Mouse (Mus musculus): ENCODE results near the gene Nbeal2.
"Not testable (repeated sequence)": the region's sequence is repeated elsewhere in the genome, so short reads cannot be mapped to it uniquely, and the experiment has no call there.

Gene Nbeal2

DNA sequence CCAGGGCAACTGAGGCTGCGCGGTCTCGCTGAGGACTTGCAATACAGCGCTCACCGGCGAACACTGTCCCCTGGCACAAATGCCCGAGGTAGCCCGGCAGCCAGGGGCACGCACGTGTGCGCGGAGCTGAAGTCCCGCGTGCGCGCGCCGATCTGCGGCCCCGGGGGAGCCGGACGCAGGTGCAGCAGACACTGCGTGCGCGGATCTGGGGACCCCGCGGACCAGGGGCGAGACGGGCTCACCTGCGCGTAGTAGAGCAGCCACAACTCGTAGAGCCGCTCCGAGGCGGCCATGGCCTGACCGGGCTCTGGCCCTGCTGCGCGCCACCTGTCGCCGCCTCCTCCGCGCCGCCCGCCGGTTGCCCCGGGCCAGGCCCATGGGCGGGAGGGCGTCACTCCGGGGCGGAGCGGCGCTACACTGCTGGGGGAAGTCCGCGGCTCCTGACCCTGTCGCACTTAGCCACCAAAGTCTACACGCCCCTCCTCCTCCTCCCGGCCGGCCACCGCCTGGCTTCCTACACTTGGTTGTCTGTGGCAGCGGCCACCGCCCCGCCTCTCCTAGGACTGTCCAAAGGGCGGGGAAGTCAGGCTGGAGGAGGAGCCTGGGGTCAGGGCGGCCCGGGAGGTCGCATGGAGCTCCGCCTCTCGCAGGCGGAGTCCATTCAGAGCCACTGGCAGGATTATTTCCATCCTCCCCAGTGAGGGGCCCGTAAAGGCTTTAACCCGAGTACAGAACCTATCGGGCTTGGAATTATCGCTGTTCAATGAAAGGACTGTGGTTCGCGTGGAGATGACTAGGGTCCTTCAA, at the start of gene Nbeal2:
TSS of gene Nbeal2 (minus strand) at position 507 of the 807 bp plus-strand sequence.
- peak; percentile 80 to 81 for DNase-seq

DNA sequence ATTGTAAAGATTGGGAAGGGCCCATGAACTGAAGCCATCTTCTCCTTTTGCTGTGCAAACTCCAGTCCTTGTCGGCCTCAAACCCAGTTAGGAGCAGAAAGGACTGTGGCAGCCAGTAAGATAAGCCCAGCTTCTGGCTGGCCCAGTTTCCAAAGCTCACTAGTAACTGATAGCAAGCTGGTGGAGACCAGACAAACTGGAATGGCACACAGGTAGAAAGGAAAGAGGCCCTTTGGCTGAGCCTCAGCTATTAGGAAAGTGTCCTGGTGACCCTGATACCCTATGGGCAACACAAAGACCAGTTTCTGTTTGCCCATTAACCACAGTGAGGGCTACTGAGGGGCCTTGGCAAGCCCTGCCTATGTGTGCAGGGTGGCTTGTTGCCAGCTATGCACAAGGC, 48.9 kb upstream of the Nbeal2 start:
- no peak for DNase-seq

DNA sequence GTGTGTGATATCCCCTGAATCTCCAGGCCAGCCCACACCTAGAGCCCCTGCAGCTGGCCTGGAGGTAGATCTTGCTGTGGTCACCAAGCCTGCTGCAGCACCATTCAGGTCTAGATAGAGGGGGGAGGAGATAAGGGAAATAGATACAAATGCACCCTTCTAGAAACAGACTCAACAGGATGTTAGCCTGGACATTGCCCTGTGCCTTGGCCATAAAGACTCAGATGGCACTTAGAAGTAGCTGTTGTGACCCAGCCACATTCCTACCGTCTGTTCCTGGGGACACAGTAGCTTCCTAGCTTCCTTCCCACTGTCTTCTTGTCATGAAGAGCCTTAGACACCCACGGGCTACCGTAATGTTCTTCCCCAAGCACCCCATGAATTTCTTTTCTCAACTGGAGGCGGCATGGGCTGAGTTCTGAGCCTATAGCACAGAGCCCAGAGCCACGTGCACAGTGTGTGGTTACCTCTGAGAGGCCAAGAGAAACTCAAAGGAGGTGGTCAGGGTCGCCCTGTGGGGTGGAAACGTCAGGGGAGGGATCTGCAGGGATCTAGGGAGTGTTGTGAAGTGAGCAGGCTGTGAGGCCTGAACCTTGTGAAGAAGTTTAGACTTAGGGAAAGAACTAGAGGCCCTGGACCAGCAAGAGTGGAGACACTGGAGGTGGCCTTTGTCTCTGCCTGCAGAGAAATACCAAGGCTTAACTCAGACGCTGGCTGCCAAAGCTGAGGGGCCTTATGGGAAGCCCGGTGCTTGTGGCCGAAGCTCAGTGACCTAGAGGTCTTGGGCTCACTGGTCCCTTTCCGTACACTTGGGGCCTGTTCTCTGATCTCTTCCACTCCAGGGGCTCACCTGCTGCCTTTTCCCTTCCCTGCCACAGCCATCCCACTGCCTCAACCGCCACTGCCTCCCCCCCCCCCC, 47.4 kb upstream of the Nbeal2 start:
- no peak for DNase-seq

DNA sequence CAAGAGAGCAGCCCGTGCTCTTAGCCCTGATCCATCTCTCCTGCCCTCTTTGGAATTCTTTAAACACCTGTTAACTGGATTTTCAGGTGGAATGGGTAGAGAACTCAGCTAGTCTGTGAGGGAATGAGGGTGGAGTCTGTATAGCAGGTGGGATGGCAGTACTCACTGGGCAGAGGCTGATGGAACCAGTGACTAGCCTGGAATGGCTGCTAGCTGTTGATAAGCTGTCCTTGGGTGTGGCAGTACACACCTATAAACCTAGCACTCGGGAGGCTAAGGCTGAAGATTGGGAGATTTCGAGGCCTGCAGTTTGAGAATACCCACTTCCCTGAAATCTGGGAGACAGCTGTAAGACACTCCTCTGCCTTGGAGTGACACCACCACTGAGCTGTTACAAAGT, 45.6 kb upstream of the Nbeal2 start:
- no peak for DNase-seq

DNA sequence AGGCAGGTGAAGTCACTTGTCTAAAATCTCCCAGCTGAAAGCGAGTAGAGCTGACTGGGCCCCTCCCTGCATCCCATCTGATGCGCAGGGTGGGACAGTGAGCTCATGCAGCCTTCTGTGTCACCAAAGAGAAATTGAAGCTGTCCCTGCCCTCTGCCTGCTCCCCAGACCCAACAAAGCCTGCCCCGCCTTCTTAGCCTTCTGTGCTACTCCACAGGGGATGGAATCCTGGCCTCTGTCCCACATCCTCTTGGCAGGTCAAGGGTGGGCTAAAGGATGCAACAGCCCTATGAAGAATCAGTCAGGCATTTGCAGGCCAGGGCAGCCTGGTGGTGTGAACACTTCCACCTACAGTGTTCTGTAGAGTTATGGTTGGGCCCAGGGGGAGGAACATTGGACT, 43.5 kb upstream of the Nbeal2 start:
- DNase-seq = peak; percentile 61 to 69

DNA sequence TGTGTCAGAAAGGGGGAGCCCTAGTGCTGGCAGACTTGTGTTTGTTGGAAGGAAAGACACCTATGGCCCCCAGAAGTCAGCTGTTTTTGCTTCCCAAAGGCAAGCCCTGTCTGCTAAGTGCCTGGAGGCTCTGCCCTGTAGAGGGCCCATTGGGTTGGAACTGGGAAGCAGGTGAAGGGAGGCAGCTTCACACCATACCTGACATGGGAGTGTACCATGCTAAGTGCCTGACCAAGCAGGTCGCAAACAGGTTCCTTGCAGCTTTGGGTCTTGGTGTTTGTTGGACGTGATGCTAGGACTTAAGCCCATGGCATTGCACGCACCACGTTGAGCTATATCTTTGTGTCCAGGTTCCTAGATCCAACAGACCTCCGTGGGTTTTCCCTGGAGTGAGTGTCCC, 42.5 kb upstream of the Nbeal2 start:
- DNase-seq = no peak

DNA sequence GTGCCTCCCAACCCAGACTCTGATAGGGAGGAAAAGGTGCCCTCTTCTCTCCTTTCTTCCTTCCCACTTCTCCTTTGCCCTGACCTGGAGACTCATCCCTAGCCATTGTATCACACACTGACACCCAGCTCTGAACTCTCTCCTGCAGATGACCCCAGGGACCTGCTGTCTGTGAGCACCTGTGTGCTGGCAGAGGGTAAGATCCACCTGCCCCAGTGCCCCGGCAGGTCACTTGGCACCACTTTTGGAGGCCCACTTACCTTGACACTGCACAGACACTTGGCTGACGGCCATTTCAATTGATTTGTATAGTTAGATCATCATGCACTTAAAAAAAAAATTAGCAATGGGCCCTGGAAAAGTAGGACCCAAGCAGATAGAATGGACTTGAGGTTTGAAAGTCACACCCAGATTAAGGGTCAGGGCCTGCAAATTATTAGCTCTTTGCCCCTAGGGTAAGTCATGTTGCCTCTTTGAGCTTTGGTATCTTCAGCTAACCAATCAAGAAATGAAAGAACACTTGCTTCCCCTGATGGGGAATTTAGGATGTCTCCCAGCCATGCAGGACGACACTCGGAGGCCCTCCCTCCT, 41.3 kb upstream of the Nbeal2 start:
- DNase-seq = no peak

DNA sequence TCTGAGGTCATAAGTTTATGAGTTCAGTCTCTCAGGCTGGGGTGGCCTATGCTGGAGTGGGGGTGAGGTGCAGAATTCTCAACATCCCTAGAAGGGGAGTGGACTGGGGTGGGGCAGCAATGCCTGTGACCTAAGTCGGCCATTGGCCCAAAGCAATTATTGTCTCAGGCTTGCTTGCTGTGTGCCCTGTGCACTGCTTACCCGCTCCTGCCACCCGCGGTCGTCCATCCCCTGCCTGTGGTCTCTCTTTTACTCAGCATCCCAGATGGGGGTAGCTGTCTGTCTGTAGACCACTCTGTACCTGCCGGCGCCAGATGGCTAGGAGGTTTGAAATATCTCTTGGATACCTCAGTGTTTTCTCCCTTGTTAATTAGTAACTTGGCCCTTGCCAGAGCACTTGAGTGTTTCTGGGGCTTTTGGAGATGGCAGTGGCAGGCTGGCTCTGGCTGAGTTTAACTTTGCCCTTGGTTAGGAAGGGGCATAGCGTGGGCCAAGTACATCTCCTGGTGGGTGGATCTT, 35.4 kb upstream of the Nbeal2 start:
- DNase-seq = peak in 1 of 2 experiments; percentile 36

DNA sequence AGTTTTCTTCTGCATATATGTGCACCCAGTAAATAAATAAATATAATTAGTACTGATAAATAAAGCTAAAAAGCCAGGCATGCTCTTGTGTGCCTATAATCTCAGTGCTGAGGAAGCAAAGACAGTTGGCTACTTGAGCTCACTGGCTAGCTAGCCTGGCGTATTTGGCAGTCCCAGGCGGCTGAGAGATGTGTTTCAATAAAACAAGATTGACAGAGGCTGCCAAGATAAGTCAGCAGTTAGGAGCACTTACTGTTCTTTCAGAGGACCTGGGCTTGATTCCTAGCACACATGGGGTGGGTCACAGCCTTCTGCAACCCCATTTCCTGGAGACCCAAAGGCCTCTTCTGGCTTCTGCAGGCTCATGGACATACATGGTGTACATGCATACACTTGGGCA, 33.9 kb upstream of the Nbeal2 start:
- no peak for DNase-seq

DNA sequence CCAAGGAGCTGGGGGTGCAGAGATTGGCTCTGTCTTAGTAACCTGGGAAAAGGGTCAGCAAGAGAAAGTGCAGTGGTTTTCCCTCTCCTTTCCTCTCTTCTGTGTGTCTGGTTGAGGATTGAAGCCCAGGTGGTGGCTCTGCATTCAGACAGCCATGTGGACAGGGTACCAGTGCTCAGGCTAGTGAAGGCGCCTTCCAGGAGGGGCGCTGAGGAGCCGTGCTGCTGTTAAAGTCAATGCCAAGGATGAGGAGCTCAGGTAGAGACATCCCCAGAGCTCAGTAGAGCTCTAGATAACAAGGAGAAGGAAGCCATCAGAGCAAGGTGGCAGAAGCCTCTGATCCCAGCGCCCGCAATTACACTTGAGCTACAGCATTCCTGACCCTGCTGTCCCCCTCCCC, 33.1 kb upstream of the Nbeal2 start:
- peak; percentile 58 to 59 for DNase-seq

DNA sequence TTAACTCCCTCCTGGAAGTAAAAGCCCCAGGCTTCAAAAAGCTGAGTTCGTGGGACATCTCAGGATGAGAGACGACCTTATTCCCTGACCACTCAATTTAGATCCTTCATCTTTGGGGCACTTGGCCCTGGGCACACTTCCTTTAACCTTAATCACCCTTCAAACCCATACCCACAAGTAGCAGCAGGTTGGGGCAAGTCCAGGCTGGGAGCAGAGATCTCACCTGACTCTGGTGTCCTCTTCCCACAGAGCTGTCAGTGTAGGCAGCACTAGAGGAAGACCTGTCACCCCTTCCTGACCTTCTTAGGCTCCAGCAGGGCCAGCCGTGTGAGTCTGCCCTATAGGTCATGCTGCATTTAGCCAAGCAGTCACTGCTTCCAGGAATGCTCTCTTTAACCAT, 32.5 kb upstream of the Nbeal2 start:
- DNase-seq = no peak

DNA sequence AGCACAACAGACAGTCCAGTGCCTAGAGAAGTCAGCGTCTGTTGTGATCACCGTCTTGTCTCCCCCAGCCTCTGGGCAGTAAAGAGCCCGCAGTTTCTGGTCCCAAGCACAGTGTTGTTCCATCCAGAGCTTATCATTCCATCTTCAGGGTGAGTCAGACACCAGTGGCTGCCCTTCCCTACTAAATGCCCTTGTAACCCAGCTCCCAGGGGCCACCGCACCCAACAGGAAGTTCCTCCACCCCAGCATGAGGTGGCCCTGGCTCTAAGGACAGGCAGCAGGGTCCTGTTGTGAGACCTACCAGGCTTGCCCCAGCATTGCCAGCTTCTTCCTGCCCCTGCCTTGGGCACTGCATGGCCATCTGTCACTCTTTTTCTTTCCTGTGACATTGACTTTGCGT, 31.6 kb upstream of the Nbeal2 start:
- peak in 1 of 2 experiments; percentile 41 for DNase-seq

DNA sequence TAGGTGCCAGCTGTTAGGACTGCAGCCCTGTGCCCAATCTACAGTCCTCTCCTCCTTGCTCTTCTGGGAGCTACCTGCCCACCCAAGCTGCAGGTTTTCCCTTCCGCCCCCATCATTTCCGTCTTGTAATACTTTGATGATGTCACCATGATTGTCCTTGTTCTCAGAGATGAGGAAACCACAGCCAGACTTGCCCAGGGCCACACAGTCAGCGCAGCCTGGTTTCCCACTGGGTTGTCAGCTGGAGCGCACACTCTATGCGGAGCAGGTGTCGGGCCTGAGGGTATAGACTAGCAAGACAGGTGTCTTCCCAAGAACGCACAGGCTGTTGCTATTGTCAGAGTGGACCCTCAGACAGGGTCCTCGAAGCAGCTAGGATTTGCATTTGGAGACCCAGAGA, 31.2 kb upstream of the Nbeal2 start:
- no peak for DNase-seq

DNA sequence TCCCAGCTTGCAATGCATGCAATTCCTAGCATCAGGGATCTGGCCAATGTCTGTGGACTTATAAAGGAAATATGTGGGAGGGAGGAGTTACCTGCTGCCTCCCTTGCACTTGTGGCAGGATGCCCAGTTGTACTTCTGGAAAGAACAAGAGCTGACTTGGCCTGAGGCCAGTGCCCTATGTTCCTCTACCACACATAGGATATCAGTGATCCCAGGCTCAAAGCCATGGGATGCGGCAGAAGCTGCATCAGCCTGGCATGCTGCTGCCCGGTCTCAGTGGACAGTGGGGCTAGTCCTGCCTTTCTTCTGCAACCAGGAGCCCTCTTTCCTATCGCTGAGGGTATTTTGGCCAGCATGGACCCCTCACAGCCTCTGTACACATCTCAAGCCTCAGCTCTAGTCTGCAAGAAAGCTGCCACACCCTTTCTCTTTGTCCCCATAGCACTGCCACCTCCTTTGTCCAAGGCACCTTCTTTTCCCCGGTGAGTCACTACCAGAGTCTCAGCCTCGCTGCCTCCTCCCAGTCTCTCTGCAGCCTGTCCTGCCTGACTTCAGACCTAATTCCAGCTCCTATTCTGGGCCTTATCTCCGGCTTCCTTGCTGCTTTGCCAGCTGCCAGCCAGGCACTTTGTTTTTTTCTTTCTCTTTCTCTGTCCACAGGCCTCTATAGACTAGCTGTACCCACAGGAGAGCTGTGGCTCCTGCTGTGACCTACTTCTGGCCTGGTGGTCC, 30.3 kb upstream of the Nbeal2 start:
- DNase-seq = peak; percentile 89

DNA sequence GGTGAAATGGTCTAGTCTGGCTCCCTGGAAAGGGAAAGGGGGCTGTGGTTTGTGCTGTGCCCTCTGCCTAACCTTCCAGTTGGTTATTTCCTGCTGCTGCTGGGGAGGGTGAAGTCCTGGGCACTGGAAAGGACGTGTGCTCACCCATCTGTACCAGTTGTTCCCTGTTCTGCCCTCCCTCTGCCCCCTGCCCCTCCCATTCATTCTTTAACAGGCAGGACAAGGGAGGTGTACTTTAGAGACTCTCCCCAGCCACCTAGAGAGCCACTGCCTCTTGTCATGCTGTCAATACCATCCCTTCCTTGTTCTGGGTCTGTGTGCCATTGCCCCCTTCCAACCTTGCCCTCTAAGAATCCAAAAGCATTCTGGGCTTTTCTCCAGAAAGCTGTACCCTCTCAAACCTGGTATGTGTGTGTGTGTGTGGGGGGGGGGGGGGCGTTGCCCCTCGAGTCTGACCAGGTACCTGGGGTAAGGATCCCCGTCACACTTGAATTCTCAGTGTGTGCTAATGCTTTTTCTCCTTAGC, 29.7 kb upstream of the Nbeal2 start:
- no peak for DNase-seq

DNA sequence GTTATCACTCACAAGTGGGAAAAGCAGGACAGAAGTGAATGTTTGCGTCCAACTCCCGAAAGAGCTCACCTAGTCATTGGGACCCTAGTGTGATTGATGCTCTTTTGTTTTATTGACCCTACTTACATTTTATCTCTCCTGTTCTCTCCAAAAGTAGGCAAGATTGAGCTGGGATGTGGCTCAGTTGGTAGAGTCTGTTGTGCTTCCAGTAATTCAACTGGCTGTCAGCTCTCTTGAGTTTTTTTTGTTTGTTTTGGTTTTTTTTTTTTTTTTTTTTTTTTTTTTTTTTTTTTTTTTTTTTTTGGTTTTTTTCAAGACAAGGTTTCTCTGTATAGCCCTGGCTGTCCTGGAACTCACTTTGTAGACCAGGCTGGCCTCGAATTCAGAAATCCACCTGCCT, 28.7 kb upstream of the Nbeal2 start:
- DNase-seq = not testable (repeated sequence)

DNA sequence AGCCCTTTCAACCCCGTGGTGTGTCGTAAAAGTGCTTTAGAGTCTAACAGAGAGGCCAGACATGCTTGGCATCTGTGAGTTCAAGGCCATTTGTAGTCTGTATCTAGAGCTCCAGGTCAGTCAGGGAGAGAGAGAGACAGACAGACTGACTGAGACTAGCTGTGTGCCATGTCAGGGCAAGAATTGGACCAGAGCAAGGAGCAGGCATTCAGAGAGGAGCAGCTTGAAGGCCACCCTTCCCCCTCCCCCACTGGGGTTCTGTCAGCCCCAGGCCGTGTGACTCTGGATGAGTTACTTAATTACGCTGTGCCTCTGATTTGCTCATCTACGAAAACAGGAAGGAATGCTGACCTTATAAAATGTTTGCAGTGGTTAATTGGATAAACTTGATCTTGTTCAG, 28.3 kb upstream of the Nbeal2 start:
- DNase-seq = peak; percentile 53 to 67

DNA sequence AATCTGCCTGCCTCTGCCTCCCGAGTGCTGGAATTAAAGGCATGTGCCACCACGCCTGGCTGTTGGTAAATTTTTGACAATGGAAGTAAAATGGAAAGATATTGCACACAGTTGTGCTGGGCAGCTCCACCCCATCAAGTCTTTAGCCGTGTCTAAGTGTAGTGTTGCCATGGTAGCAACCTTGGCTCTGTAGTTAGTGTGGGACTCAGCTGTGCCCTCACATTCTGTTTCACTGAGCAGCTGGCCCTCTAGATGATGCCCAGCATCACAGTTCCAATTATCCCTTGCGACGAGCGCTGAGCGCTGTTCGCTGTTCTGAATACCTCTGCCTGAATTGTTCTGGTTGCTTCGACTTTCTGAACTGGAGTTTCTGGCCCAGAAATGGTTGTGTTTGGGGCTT, 27.9 kb upstream of the Nbeal2 start:
- peak; percentile 54 to 56 for DNase-seq

DNA sequence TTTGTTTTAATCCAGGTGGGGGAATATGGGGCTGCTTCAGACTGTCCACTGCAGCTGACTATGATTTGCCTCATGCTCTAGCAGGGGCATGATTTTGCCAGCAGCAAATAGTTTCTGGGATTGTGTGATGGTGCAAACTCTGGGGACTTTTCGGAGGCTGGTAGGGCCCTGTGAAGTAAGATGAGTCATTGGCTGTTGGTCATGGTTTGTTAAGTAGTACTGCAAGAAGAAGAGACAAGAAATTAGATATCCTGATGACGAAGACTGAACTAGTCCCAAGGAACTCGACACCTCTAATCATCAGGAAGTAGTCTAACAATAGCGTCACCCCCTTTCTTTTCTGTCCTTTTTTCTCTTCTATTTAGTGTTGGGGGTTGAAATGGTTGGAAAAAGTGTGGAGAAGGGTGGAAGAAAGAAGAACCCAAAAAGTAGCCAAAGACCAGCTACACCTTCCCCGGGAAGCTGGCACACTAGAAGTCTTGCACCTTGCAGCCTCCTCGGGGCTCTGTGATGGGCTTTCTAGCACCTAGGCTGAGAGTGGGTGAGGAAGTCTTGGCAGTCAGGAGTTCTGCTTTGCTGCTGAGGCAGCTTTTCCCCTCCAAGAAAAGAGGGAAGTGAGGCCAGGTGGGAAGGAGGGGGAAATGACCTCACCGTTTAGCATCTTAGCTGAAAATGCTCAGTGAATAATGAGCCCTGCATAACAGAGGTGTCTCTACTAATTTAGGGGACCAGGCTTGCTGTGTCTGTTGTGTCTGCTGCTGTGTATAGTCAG, 27.0 kb upstream of the Nbeal2 start:
- DNase-seq = no peak

DNA sequence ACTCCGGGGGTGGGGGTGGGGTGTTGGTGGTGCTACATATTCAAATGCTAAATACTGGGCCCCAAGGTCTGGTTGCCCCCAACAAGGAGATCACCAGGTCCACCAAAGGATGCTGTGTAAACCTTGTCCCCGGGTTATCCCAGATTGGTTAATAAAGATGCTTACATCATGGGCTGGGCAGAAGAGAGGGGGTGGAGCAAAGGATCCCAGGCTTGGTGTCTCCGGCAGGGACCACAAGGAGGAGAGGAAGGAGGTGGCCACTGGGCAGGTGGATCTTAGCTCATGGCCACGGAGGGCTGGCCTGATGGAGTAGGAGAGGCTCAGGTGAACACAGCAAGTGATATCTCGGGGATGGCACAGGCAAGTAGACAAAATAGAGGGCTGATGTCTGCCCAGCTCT, 24.9 kb upstream of the Nbeal2 start:
- DNase-seq = no peak

DNA sequence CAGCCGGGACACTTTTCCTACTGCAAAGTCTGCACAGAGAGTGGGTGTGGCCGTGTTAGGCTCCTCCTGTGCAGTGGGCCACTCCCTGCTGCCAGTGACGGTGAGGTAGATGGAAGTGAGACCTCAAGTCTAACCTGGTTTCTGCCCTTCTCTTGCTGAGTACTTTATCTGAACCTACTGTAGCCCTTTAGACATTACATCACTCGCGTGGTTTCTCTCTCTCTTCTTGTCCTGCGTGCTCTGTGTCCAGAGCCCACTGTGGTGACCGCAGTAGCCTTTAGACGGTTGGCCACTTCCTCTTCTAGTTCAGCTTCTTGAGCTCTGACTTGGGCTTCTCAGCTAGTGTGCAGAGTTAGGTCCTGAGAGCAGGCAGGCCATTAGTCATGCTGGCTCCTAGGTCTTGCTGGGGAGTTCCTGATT, 22.5 kb upstream of the Nbeal2 start:
- DNase-seq = no peak
